Mouse (Mus musculus): ENCODE measurements around the gene Gm21936. TPM values are rescaled to one million over a fixed set of nuclear protein-coding genes. Genes with fewer than 3 reads are reported as not detected.
"Not testable (repeated sequence)": the region's sequence is repeated elsewhere in the genome, so short reads cannot be mapped to it uniquely, and the experiment has no call there.

Gene Gm21936
- polyA plus RNA-seq (2012; rRNA removed) = not detected in 2 replicates

DNA sequence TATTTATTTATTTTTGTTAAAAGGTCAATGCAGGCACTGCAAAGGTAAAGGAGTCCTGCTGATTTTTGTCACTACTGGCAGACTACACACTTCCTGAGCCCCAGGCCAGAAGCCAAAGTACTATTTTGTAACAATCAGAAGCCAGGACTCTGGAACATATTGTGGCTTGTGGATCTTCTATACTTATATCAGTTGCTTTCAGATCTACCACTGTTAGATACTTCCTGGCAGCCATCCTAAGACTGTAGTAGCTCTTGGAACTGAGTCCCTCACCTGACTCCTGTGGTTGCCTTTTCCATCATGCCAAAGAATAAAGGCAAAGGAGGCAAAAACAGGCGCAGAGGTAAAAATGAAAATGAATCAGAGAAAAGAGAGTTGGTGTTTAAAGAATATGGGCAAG, at the start of gene Gm21936:
Gm21936 (plus strand) TSS at position 301 of the 400 bp plus-strand sequence.
- not testable (repeated sequence) for DNase-seq (ENCODE audit: low read depth in 1 of 2, low spot score in 2 of 2); H3K36me3 ChIP-seq (ENCODE audit: control insufficient read depth, insufficient read depth, low read length); H3K4me3 ChIP-seq (ENCODE audit: extremely low read depth, insufficient read depth, insufficient read length); H3K4me1 ChIP-seq (ENCODE audit: control insufficient read depth, insufficient read depth, insufficient read length); H3K27me3 ChIP-seq (ENCODE audit: control insufficient read depth, insufficient read depth, low read length); H3K27ac ChIP-seq (ENCODE audit: insufficient read depth, low read length)
- 92% methylated on average over 1 of the region's 1 CpGs for WGBS

GRCm38 (mm10) chr12:87775655-87776054, 19.7 kb upstream of the Gm21936 start, which contains the start of gene Gm21319:
Gene Gm21319, minus strand, starts transcription at chr12:87775755.
- not testable (repeated sequence) for H3K27ac ChIP-seq (ENCODE audit: insufficient read depth, low read length); DNase-seq (ENCODE audit: low read depth in 1 of 2, low spot score in 2 of 2); H3K36me3 ChIP-seq (ENCODE audit: control insufficient read depth, insufficient read depth, low read length); H3K4me3 ChIP-seq (ENCODE audit: extremely low read depth, insufficient read depth, insufficient read length); H3K4me1 ChIP-seq (ENCODE audit: control insufficient read depth, insufficient read depth, insufficient read length); H3K27me3 ChIP-seq (ENCODE audit: control insufficient read depth, insufficient read depth, low read length)
- WGBS = 82% methylated on average over 4 of the region's 4 CpGs

- not testable (repeated sequence) for H3K27ac ChIP-seq (ENCODE audit: insufficient read depth, low read length); H3K36me3 ChIP-seq (ENCODE audit: control insufficient read depth, insufficient read depth, low read length); H3K27me3 ChIP-seq (ENCODE audit: control insufficient read depth, insufficient read depth, low read length); DNase-seq (ENCODE audit: low read depth in 1 of 2, low spot score in 2 of 2); H3K4me3 ChIP-seq (ENCODE audit: extremely low read depth, insufficient read depth, insufficient read length); H3K4me1 ChIP-seq (ENCODE audit: control insufficient read depth, insufficient read depth, insufficient read length)
- 82% methylated on average over 5 of the region's 5 CpGs for WGBS
These were observed 2.7 kb downstream of the Gm21936 start for GRCm38 (mm10) chr12:87797971-87798370.

GRCm38 (mm10) chr12:87816277-87816676, 21.0 kb downstream of the Gm21936 start, which contains the start of gene BB287469:
Gene BB287469, plus strand, starts transcription at chr12:87816577.
- not testable (repeated sequence) for H3K27ac ChIP-seq (ENCODE audit: insufficient read depth, low read length); DNase-seq (ENCODE audit: low read depth in 1 of 2, low spot score in 2 of 2); H3K27me3 ChIP-seq (ENCODE audit: control insufficient read depth, insufficient read depth, low read length); H3K4me1 ChIP-seq (ENCODE audit: control insufficient read depth, insufficient read depth, insufficient read length); H3K36me3 ChIP-seq (ENCODE audit: control insufficient read depth, insufficient read depth, low read length); H3K4me3 ChIP-seq (ENCODE audit: extremely low read depth, insufficient read depth, insufficient read length)
- 90% methylated on average over 5 of the region's 6 CpGs for WGBS

DNA sequence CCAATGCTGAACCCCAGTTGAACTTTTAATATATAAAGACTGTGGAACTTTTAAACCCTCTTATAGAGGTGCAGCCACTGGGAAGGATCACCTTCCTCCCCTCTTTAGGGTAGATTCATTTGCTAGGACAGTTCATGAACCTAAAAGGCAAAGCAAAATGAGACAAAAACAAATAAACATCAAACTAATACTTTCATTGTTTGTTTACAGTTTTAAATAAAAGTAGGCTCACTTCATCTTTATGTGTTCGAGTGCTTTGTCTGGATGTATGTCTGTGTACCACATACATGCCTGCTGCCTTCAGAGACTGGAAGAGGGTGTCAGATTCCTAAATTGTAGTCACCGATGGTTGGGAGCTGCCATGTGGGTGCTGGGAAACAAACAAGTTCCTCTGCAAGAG, 46.9 kb downstream of the Gm21936 start, which contains the start of gene Gm2001:
Gm2001 (minus strand) TSS at position 101 of the 400 bp plus-strand sequence.
- H3K4me3 ChIP-seq (ENCODE audit: extremely low read depth, insufficient read depth, insufficient read length); H3K27me3 ChIP-seq (ENCODE audit: control insufficient read depth, insufficient read depth, low read length); H3K27ac ChIP-seq (ENCODE audit: insufficient read depth, low read length); H3K36me3 ChIP-seq (ENCODE audit: control insufficient read depth, insufficient read depth, low read length); DNase-seq (ENCODE audit: low read depth in 1 of 2, low spot score in 2 of 2); H3K4me1 ChIP-seq (ENCODE audit: control insufficient read depth, insufficient read depth, insufficient read length): not testable (repeated sequence)
- WGBS = 80% methylated on average over 2 of the region's 2 CpGs

Other genes starting within 250 kb of the Gm21936 start
- not detected in 2 replicates for gene Oog1, start 192.8 kb upstream of the Gm21936 start, polyA plus RNA-seq (2012; rRNA removed)
- not detected in 2 replicates for gene Gm4027, start 176.6 kb upstream of the Gm21936 start, polyA plus RNA-seq (2012; rRNA removed)
- gene Gm16381, start 150.9 kb upstream of the Gm21936 start, polyA plus RNA-seq (2012; rRNA removed) = not detected in 2 replicates
- gene Gm21319, start 19.8 kb upstream of the Gm21936 start, polyA plus RNA-seq (2012; rRNA removed) = not detected in 2 replicates
- not detected in 2 replicates for gene BB287469, start 21.1 kb downstream of the Gm21936 start, polyA plus RNA-seq (2012; rRNA removed)
- not detected in 2 replicates for gene Gm2001, start 46.8 kb downstream of the Gm21936 start, polyA plus RNA-seq (2012; rRNA removed)
- not detected in 2 replicates for gene Gm2016, start 78.6 kb downstream of the Gm21936 start, polyA plus RNA-seq (2012; rRNA removed)
- not detected in 2 replicates for gene Gm2022, start 99.9 kb downstream of the Gm21936 start, polyA plus RNA-seq (2012; rRNA removed)
- gene Gm2035, start 124.3 kb downstream of the Gm21936 start, polyA plus RNA-seq (2012; rRNA removed) = not detected in 2 replicates
- not detected in 2 replicates for gene Gm2042, start 158.6 kb downstream of the Gm21936 start, polyA plus RNA-seq (2012; rRNA removed)
- not detected in 2 replicates for gene Gm2075, start 216.3 kb downstream of the Gm21936 start, polyA plus RNA-seq (2012; rRNA removed)
- gene Gm6803, start 223.3 kb downstream of the Gm21936 start, polyA plus RNA-seq (2012; rRNA removed) = not detected in 2 replicates
- gene Gm2056, start 231.5 kb downstream of the Gm21936 start, polyA plus RNA-seq (2012; rRNA removed) = not detected in 2 replicates

All from spleen, adult 2 months (tissue).